Mouse (Mus musculus): ENCODE results near the gene Hist1h2bh. TPM values are rescaled to one million over a fixed set of nuclear protein-coding genes. Genes with fewer than 3 reads are reported as not detected.
"Not testable (repeated sequence)": the region's sequence is repeated elsewhere in the genome, so short reads cannot be mapped to it uniquely, and the experiment has no call there.

The Hist1h2bh gene
- polyA plus RNA-seq (2012; rRNA removed) (6.7 and 8.7 TPM in 2 replicates), polyA plus RNA-seq (2014; fragmentation: Nextera tagmentation; extraction: Ambion mirVana) (1.2 and 1.4 TPM in 2 replicates)

DNA sequence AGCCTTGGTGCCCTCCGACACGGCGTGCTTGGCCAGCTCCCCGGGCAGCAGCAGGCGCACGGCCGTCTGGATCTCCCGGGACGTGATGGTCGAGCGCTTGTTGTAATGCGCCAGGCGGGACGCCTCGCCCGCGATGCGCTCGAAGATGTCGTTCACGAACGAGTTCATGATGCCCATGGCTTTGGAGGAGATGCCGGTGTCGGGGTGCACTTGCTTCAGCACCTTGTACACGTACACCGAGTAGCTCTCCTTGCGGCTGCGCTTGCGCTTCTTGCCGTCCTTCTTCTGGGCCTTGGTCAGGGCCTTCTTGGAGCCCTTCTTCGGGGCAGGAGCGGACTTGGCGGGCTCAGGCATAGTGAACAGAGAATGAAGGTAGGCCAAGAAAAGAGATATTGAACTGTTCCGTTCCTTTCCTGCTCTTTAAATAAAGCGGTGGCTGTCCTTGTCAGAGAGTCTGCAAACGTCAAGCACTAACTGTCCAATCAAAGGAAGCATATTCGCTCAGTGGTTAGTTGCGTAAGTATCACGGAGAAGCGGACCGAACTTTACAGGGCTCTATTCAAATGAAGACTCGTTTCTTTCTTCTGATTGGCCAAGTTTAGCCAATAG is at the start of gene Hist1h2bh:
TSS of gene Hist1h2bh (minus strand) at position 394 of the 609 bp plus-strand sequence.
- peak; percentile 85 for ATAC-seq (ENCODE audit: insufficient read depth)
- peak; percentile 74 for TF ChIP-seq EP300 (IDR thresholded peaks at IDR 0.05; ENCODE audit: low read depth)
- Histone ChIP-seq H3K9ac (replicated peaks) (peak within 1 kb of the TSS; percentile 96), H3K4me1 (replicated peaks; ENCODE audit: control insufficient read depth in 2 of 2, insufficient read depth in 2 of 2, low read length in 1 of 2) (peaks cover 7 to 17% of the 10 kb centered on the region in 2 experiments), H3K4me3 (ENCODE audit: insufficient read depth in 1 of 2, low read depth in 2 of 2, low read length in 2 of 2) (peak within 1 kb of the TSS; percentile 66 to 75), H3K4me2 (ENCODE audit: low read depth) (peak within 1 kb of the TSS; percentile 90), H3K27ac (peak within 1 kb of the TSS; percentile 99)
- H3K27me3 ChIP-seq (ENCODE audit: control insufficient read depth, insufficient read depth, low read length); H3K9me3 ChIP-seq (ENCODE audit: control insufficient read depth, low read length); H3K36me3 ChIP-seq (replicated peaks; ENCODE audit: control insufficient read depth, insufficient read depth, low read depth): not testable (repeated sequence)
- peak; percentile 96 to 97 (median 97) for DNase-seq (ENCODE audit: low read depth in 3 of 3, low spot score in 3 of 3)
- under 1% methylated on average over 28 of the region's 42 CpGs for WGBS (ENCODE audit: insufficient replicate concordance)

DNA sequence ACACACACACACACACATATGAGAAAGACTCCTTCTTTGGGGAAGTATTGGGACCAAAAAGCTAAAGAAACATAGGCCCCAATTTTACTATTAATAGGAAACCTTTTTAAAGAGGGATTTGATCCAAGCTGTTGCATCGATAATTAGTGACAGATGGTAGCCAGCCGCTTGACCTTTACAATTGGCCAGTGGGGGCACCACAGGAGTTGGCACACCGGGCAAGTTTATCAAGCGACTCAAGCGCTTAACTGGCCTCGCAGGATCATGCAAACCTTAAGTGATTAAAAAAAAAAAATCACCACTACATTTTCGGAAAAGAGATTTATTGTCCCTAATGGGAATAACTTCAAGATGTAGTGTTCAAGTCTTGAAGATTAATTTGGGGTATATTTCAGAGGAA is 49.4 kb upstream of the Hist1h2bh start:
- WGBS (ENCODE audit: insufficient replicate concordance): 71% methylated on average over 7 of the region's 7 CpGs
- ATAC-seq (ENCODE audit: insufficient read depth): no peak

DNA sequence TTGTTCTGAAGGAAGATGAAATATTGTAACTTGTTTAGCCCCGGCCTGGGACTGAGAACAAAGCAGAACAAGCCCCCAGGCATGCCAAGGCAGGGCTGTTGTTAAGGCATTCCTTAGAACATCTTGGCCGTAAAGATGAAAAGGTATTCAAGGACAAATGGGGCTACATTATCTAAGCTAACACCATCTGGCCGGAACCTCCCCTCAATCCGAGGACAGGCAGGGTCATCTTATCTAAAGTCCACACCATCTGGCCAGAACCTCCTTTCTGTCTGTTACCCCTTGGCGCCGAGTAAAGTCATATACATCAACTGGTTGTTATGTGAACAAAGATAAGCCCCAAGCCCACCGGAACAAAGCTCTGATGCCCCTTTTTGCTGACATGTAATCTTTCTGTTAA is 48.7 kb upstream of the Hist1h2bh start:
- H3K9ac ChIP-seq (replicated peaks); H3K9me3 ChIP-seq (ENCODE audit: control insufficient read depth, low read length); H3K4me2 ChIP-seq (ENCODE audit: low read depth); H3K4me3 ChIP-seq (ENCODE audit: insufficient read depth in 1 of 2, low read depth in 2 of 2, low read length in 2 of 2); H3K36me3 ChIP-seq (replicated peaks; ENCODE audit: control insufficient read depth, insufficient read depth, low read depth); H3K27ac ChIP-seq; ATAC-seq (ENCODE audit: insufficient read depth); DNase-seq (ENCODE audit: low read depth in 3 of 3, low spot score in 3 of 3); H3K27me3 ChIP-seq (ENCODE audit: control insufficient read depth, insufficient read depth, low read length): not testable (repeated sequence)
- H3K4me1 ChIP-seq (replicated peaks; ENCODE audit: control insufficient read depth in 2 of 2, insufficient read depth in 2 of 2, low read length in 1 of 2): peaks cover 42% of the 10 kb centered on the region in 2 experiments
- 50% methylated on average over 7 of the region's 7 CpGs for WGBS (ENCODE audit: insufficient replicate concordance)

More for the DNA sequence above, 49.4 kb upstream of the Hist1h2bh start:
- peak overlapping the region; percentile 49 for H3K9ac ChIP-seq (replicated peaks)
- TF ChIP-seq CTCF (IDR thresholded peaks at IDR 0.05; ENCODE audit: low read depth) (no peak), EP300 (IDR thresholded peaks at IDR 0.05; ENCODE audit: low read depth) (no peak)
- H3K27ac ChIP-seq: peak overlapping the region; percentile 78
- no peak overlapping the region for H3K4me3 ChIP-seq (ENCODE audit: insufficient read depth in 1 of 2, low read depth in 2 of 2, low read length in 2 of 2)
- DNase-seq (ENCODE audit: low read depth in 3 of 3, low spot score in 3 of 3): no peak
- no peaks in the 10 kb centered on the region for H3K9me3 ChIP-seq (ENCODE audit: control insufficient read depth, low read length)
- H3K4me2 ChIP-seq (ENCODE audit: low read depth): no peak overlapping the region; the same call in 1 of the 2 replicates
- no peaks in the 10 kb centered on the region for H3K27me3 ChIP-seq (ENCODE audit: control insufficient read depth, insufficient read depth, low read length)
- H3K36me3 ChIP-seq (replicated peaks; ENCODE audit: control insufficient read depth, insufficient read depth, low read depth): no peaks in the 10 kb centered on the region
- H3K4me1 ChIP-seq (replicated peaks; ENCODE audit: control insufficient read depth in 2 of 2, insufficient read depth in 2 of 2, low read length in 1 of 2): peaks cover 43 to 46% of the 10 kb centered on the region in 2 experiments

DNA sequence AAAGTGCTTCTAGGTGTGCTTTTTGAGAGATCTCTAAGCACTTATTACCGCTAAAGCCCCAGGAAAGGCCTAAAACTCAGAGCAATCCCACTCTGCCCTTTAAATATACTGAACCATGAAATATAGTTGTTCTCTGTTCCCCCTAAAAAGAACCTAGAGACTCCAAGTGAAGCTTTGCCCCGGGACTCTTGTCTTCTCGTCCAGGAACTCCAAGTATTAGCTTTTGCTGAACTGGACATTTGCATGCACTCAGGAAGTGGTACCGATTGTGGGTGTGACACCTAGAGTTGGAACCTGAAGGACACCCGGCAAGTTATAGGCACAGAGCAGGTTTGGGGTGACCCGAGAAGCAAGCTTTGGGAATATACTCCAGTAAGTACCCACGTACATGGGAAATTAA is 48.0 kb upstream of the Hist1h2bh start:
- H3K27me3 ChIP-seq (ENCODE audit: control insufficient read depth, insufficient read depth, low read length): no peaks in the 10 kb centered on the region
- no peak for DNase-seq (ENCODE audit: low read depth in 3 of 3, low spot score in 3 of 3)
- H3K36me3 ChIP-seq (replicated peaks; ENCODE audit: control insufficient read depth, insufficient read depth, low read depth): no peaks in the 10 kb centered on the region
- no peak overlapping the region for H3K9ac ChIP-seq (replicated peaks)
- H3K9me3 ChIP-seq (ENCODE audit: control insufficient read depth, low read length): no peaks in the 10 kb centered on the region
- no peak for ATAC-seq (ENCODE audit: insufficient read depth)
- H3K4me2 ChIP-seq (ENCODE audit: low read depth): no peak overlapping the region
- no peak for TF ChIP-seq EP300 (IDR thresholded peaks at IDR 0.05; ENCODE audit: low read depth)
- TF ChIP-seq CTCF (IDR thresholded peaks at IDR 0.05; ENCODE audit: low read depth): no peak
- 85% methylated on average over 7 of the region's 7 CpGs for WGBS (ENCODE audit: insufficient replicate concordance)
- no peak overlapping the region for H3K4me3 ChIP-seq (ENCODE audit: insufficient read depth in 1 of 2, low read depth in 2 of 2, low read length in 2 of 2)
- H3K4me1 ChIP-seq (replicated peaks; ENCODE audit: control insufficient read depth in 2 of 2, insufficient read depth in 2 of 2, low read length in 1 of 2): peaks cover 38 to 44% of the 10 kb centered on the region in 2 experiments
- no peak overlapping the region for H3K27ac ChIP-seq

DNA sequence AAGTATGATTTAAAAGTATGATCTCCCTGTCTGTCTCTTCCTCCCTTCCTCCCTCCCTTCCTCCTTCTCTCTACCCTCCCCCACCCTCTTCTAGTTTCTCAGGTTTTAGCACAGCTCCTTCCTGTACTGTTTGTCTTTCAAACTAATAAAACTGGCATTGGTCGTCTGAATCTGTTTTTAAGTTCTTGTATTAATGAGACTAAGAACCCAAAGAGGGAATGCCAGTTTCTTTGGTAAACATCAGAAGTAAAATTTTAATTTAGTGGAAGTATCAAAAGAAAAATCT is 43.7 kb upstream of the Hist1h2bh start:
- Histone ChIP-seq H3K36me3 (replicated peaks; ENCODE audit: control insufficient read depth, insufficient read depth, low read depth) (no peaks in the 10 kb centered on the region), H3K9me3 (ENCODE audit: control insufficient read depth, low read length) (no peaks in the 10 kb centered on the region), H3K4me1 (replicated peaks; ENCODE audit: control insufficient read depth in 2 of 2, insufficient read depth in 2 of 2, low read length in 1 of 2) (peaks cover 23 to 26% of the 10 kb centered on the region in 2 experiments), H3K9ac (replicated peaks) (peak overlapping the region; percentile 94), H3K4me2 (ENCODE audit: low read depth) (peak overlapping the region; percentile 94), H3K27ac (peak overlapping the region; percentile 88), H3K27me3 (ENCODE audit: control insufficient read depth, insufficient read depth, low read length) (no peaks in the 10 kb centered on the region), H3K4me3 (ENCODE audit: insufficient read depth in 1 of 2, low read depth in 2 of 2, low read length in 2 of 2) (peak overlapping the region; percentile 55 to 61)
- TF ChIP-seq CTCF (IDR thresholded peaks at IDR 0.05; ENCODE audit: low read depth): no peak
- no peak for TF ChIP-seq EP300 (IDR thresholded peaks at IDR 0.05; ENCODE audit: low read depth)
- DNase-seq (ENCODE audit: low read depth in 3 of 3, low spot score in 3 of 3) (no peak), ATAC-seq (ENCODE audit: insufficient read depth) (no peak)
- WGBS (ENCODE audit: insufficient replicate concordance): 9% methylated on average over 1 of the region's 1 CpGs
